Mouse (Mus musculus) myocyte (in vitro differentiated cells): ENCODE data around the gene Dusp28. TPM values are rescaled to one million over a fixed set of nuclear protein-coding genes. Genes with fewer than 3 reads are reported as not detected.

Experiments
- H3K27me3 ChIP-seq: one replicate; pipeline ENCODE4 v1.6.1; 2011; ENCODE audit not compliant: control insufficient read depth, insufficient read depth, insufficient read length
- H3K36me3 ChIP-seq: one replicate; pipeline ENCODE4 v1.6.1; 2011; ENCODE audit not compliant: control insufficient read depth, insufficient read depth
- H3K4me2 ChIP-seq: one replicate; pipeline ENCODE4 v1.6.1; 2011; ENCODE audit warnings: low read depth, control low read depth
- H3K4me3 ChIP-seq: one replicate; pipeline ENCODE4 v1.5.1; 2011; ENCODE audit warnings: mild to moderate bottlenecking, control low read depth, moderate library complexity
- H3K79me2 ChIP-seq: one replicate; pipeline ENCODE4 v1.6.1; 2011; ENCODE audit not compliant: control insufficient read depth, insufficient read depth
- H3ac ChIP-seq: one replicate; pipeline ENCODE4 v1.6.1; 2011; ENCODE audit not compliant: control insufficient read depth, insufficient read length
- CEBPB ChIP-seq: IDR thresholded peaks from 2 replicates; pipeline ENCODE4 v1.6.1; 2011; ENCODE audit warnings: mild to moderate bottlenecking, moderate library complexity; ENCODE audit not compliant: poor library complexity, insufficient read depth, severe bottlenecking
- E2F4 ChIP-seq: IDR thresholded peaks from one replicate; pipeline ENCODE4 v1.6.1; 2011; ENCODE audit warnings: mild to moderate bottlenecking, control low read depth, moderate library complexity; ENCODE audit not compliant: insufficient read depth
- MAX ChIP-seq: IDR thresholded peaks from one replicate; pipeline ENCODE4 v1.6.1; 2011; ENCODE audit warnings: low read depth, mild to moderate bottlenecking, control low read depth
- MYOD1 ChIP-seq, 3 experiments: IDR thresholded peaks; one replicate each; pipeline ENCODE4 v1.6.1; 2011; ENCODE audit warnings: control low read depth in 2 of 3, low read depth in 2 of 3, mild to moderate bottlenecking in 2 of 3, moderate library complexity in 1 of 3; ENCODE audit not compliant: insufficient read length in 2 of 3, control insufficient read depth in 1 of 3
- MYOG ChIP-seq, 3 experiments: IDR thresholded peaks; one replicate each; pipeline ENCODE4 v1.6.1; 2011; ENCODE audit warnings: control low read depth in 2 of 3, low read depth in 2 of 3, mild to moderate bottlenecking in 2 of 3; ENCODE audit not compliant: insufficient read length in 2 of 3, control insufficient read depth in 1 of 3, insufficient read depth in 1 of 3
- POLR2A ChIP-seq: IDR thresholded peaks from one replicate; pipeline ENCODE4 v1.6.1; 2011; ENCODE audit warnings: low read depth, mild to moderate bottlenecking, control low read depth, moderate library complexity; ENCODE audit not compliant: insufficient read length
- POLR2AphosphoS2 ChIP-seq: IDR thresholded peaks from one replicate; pipeline ENCODE4 v1.6.1; 2011; ENCODE audit warnings: low read depth, control low read depth; ENCODE audit not compliant: insufficient read length
- REST ChIP-seq: IDR thresholded peaks from one replicate; pipeline ENCODE4 v1.6.1; 2011; ENCODE audit warnings: mild to moderate bottlenecking, control low read depth, moderate library complexity; ENCODE audit not compliant: insufficient read depth, insufficient read length
- SRF ChIP-seq: IDR thresholded peaks from one replicate; pipeline ENCODE4 v1.6.1; 2011; ENCODE audit warnings: low read depth; ENCODE audit not compliant: control insufficient read depth, insufficient read length
- TCF12 ChIP-seq: IDR thresholded peaks from one replicate; pipeline ENCODE4 v1.6.1; 2011; ENCODE audit warnings: mild to moderate bottlenecking, control low read depth; ENCODE audit not compliant: poor library complexity, insufficient read depth, severe bottlenecking
- TCF3 ChIP-seq: IDR thresholded peaks from one replicate; pipeline ENCODE4 v1.6.1; 2011; ENCODE audit warnings: low read depth, control low read depth; ENCODE audit not compliant: insufficient read length
- USF1 ChIP-seq: IDR thresholded peaks from one replicate; pipeline ENCODE4 v1.6.1; 2011; ENCODE audit warnings: low read depth, mild to moderate bottlenecking, control low read depth, moderate library complexity
- polyA plus RNA-seq: library from polyadenylated mRNA; unstranded; fragments of >200 nt; fragmentation: generic; extraction: Trizol; gene quantifications from one replicate; pipeline ENCODE4 v1.2.1, GENCODE M21; 2012; ENCODE audit warnings: missing spikeins

The Dusp28 gene
- polyA plus RNA-seq, 1 experiment = 40.9 TPM

DNA sequence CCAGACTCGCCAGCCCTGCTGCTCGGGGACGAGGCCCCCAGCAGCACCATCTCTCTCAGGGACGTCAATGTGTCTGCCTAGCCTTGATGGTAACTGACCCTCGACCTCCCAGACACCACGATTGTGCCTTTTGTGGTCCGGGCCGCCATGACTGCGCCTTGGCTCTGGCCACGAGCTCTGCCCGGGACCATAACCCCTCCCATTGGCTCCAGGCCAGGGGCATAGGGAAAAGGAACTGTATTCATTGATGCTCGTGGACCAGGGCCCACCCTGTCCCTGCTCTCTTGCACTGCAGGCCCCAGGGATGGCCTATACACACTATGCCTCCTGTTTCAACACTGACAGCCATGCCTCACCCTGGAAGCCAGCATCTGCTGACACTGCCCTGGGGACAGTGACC lies 13.0 kb downstream of the Dusp28 start:
- TF ChIP-seq MYOD1 (IDR thresholded peaks at IDR 0.05; ENCODE audit: control insufficient read depth in 1 of 3, insufficient read length in 2 of 3, low read depth in 2 of 3) = no peak
- no peak for TF ChIP-seq POLR2AphosphoS2
- no peak for TF ChIP-seq SRF
- no peak for TF ChIP-seq REST
- no peak for TF ChIP-seq TCF3
- no peak for TF ChIP-seq MAX
- TF ChIP-seq POLR2A = no peak
- TF ChIP-seq MYOG (IDR thresholded peaks at IDR 0.05; ENCODE audit: control insufficient read depth in 1 of 3, insufficient read depth in 1 of 3, insufficient read length in 2 of 3, low read depth in 2 of 3) = no peak
- no peak for TF ChIP-seq USF1
- TF ChIP-seq TCF12 = no peak
- TF ChIP-seq CEBPB = no peak
- no peak for TF ChIP-seq E2F4
- no peaks in the 10 kb centered on the region for H3K27me3 ChIP-seq
- peaks cover 18% of the 10 kb centered on the region for H3K36me3 ChIP-seq
- no peaks in the 10 kb centered on the region for H3K79me2 ChIP-seq
- no peak overlapping the region for H3ac ChIP-seq
- H3K4me2 ChIP-seq = no peak overlapping the region
- no peak overlapping the region for H3K4me3 ChIP-seq

DNA sequence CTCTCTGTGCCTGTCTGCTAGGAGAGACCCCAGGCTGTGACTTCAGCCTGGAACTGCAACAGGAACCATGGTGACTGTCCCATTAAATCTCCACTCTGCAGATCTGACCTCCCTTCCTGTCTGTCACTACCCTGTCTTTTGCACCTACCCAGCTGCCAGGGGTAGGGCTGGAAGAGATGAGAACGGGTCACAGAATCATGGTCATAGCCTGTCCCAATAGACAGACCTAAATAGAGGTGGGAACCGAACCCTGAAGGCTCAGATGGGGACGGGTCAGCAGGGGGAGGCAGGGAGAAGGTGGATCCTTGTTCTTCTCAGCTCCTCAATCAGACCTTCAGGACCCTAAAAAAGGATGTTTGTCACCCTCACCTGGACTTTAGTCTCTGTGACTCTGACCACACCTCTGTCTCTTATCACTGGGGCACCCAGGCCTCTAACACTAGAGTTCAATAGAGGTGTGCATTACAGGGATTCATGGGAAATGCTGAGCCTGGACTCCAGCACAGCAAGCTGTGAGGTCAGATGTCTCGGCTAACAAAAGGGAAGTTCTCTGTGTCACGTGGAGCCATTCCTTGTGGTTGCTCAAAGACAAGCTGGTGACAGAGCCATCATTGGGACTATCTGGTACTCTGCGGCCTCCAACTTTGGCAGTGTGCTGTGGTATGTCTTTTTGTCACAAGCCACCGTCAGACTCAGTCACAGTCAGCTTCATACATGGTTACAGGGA lies 13.9 kb downstream of the Dusp28 start:
- Histone ChIP-seq H3K4me2 (no peak overlapping the region), H3K4me3 (no peak overlapping the region), H3K36me3 (peaks cover 13% of the 10 kb centered on the region), H3K27me3 (no peaks in the 10 kb centered on the region), H3ac (no peak overlapping the region), H3K79me2 (no peaks in the 10 kb centered on the region)
- no peak for TF ChIP-seq SRF
- no peak for TF ChIP-seq USF1
- no peak for TF ChIP-seq REST
- no peak for TF ChIP-seq TCF3
- TF ChIP-seq MAX = no peak
- TF ChIP-seq TCF12 = no peak
- no peak for TF ChIP-seq CEBPB
- no peak for TF ChIP-seq MYOD1 (IDR thresholded peaks at IDR 0.05; ENCODE audit: control insufficient read depth in 1 of 3, insufficient read length in 2 of 3, low read depth in 2 of 3)
- no peak for TF ChIP-seq POLR2AphosphoS2
- no peak for TF ChIP-seq POLR2A
- TF ChIP-seq MYOG (IDR thresholded peaks at IDR 0.05; ENCODE audit: control insufficient read depth in 1 of 3, insufficient read depth in 1 of 3, insufficient read length in 2 of 3, low read depth in 2 of 3) = no peak
- no peak for TF ChIP-seq E2F4

DNA sequence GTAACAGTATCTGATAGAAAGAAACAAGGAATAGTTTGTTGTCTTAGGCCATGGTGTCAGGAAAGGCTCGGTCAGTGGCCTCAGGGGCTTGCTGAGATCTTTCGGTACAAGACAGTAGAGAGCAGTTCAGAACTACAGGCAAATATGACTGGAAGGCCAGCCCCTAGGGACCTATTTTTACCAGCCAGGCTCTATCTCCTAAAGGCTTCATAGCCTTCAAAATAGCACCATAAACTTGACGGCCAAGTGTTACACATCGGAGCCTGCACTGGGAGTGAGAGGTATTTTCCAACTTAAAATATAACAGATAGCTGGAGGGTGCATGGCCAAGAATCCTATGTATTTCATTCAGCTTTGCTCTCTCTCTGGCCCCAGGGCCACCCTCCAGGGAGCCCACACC lies 14.7 kb downstream of the Dusp28 start:
- no peak overlapping the region for H3K4me3 ChIP-seq
- H3K27me3 ChIP-seq = no peaks in the 10 kb centered on the region
- TF ChIP-seq POLR2AphosphoS2 = no peak
- TF ChIP-seq SRF = no peak
- peaks cover 8% of the 10 kb centered on the region for H3K36me3 ChIP-seq
- H3K4me2 ChIP-seq = no peak overlapping the region
- no peak overlapping the region for H3ac ChIP-seq
- H3K79me2 ChIP-seq = no peaks in the 10 kb centered on the region

DNA sequence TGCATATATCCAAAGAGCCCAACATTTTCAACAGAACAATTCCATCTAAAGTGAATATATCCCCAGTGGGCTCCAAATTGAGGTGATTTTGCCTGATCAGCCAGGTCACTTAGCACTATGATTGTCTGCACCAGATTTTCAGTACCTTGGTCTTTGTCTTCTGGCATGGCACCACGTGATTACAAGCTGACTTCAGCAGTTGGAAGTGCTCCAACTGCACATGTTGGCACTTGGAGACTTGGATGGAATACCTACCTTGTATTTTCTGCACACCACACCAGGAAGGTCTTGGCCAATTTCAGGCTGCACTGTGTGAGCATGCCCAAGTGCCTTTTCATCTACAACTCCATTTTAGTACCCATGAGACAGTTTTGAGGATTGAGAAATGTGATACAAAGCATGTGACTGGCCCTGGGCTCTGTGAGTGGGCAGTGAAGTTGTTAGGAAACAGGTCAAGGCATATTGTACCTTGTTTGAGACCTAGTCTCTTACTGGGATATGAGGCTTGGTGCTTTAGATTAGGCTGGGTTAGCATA lies 23.5 kb downstream of the Dusp28 start:
- Histone ChIP-seq H3K4me3 (no peak overlapping the region), H3K79me2 (peaks cover 4% of the 10 kb centered on the region), H3ac (no peak overlapping the region), H3K27me3 (peaks cover 9% of the 10 kb centered on the region), H3K4me2 (no peak overlapping the region), H3K36me3 (no peaks in the 10 kb centered on the region)
- TF ChIP-seq REST (no peak), E2F4 (no peak), POLR2A (no peak), SRF (no peak), TCF12 (no peak), TCF3 (no peak), MYOD1 (IDR thresholded peaks at IDR 0.05; ENCODE audit: control insufficient read depth in 1 of 3, insufficient read length in 2 of 3, low read depth in 2 of 3) (no peak), POLR2AphosphoS2 (no peak), MAX (no peak), USF1 (no peak)

DNA sequence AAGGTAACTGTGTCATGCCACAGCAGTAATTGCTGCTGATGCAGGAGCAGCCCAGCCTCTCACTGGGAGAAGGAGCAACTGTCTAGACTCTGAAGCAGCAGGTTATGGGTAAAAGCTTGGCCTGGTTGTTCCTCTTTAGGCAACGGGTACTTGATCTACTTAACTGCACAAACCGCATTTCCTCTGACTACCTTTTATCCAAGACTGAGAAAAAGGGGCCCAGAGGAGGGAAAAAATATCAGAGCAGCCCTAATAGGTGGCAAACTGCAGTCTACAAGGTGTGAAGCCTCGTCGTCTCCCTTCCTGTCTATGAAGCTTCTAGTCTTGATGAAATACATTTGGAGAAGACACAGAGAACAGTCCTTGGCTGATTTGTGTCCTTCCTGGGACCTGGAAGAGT lies 26.8 kb downstream of the Dusp28 start:
- Histone ChIP-seq H3K79me2 (peaks cover 22% of the 10 kb centered on the region), H3K4me3 (peak overlapping the region; percentile 77), H3K4me2 (peak overlapping the region; percentile 88), H3ac (peak overlapping the region; percentile 50), H3K27me3 (peaks cover 9% of the 10 kb centered on the region), H3K36me3 (no peaks in the 10 kb centered on the region)
- TF ChIP-seq USF1 = no peak
- no peak for TF ChIP-seq E2F4
- TF ChIP-seq CEBPB = no peak
- TF ChIP-seq SRF = no peak
